Mouse (Mus musculus): ENCODE results near the gene 1600002K03Rik.
"Not testable (repeated sequence)": the region's sequence is repeated elsewhere in the genome, so short reads cannot be mapped to it uniquely, and the experiment has no call there.

1600002K03Rik gene

DNA sequence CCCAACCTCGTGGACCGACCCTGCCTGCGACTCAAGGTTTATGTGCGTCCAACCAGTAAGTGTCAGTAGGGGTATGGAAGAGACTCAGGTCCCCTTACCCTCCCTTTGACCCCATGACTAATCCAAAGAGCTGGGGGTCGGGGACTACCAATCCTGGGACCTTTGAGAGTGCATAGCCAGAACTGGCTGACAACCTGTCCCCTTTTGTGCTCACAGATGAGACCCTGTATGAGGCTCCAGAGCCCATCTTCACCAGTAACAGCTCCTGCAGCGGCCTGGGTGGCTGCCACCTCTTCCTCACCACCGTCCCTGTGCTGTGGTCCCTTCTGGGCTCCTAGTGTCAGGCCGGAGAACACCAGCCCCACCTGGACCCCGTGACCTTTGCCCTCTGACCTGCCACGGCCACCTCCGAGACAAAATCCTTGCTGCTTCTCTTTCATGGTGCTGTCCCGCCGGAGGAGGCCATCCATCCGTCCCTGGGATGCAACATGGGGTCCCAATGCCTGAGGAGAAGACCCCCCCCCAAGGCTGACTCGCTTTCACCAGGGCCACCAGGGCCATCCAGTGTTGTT lies 15.8 kb downstream of the 1600002K03Rik start:
- DNase-seq: no peak

DNA sequence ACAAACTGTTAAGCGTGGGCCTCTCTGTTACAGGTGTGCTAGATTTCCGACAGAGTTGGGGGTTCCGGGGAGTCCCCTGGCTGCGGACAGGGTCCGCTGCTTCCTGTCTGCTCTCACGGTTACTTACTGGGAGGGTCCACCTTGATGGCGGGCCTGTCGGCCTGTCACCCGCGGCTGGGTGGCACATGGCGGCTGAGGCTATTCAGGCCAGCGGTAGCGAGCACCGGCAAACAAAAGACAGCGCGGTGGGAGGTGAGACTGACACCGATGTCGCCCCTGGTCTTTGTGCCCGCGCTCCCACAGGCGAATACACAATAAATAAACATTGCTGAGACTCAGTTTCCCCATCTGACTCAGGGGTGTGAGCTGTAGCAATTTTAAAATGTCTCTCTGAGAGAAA lies 17.3 kb downstream of the 1600002K03Rik start:
- no peak for DNase-seq

DNA sequence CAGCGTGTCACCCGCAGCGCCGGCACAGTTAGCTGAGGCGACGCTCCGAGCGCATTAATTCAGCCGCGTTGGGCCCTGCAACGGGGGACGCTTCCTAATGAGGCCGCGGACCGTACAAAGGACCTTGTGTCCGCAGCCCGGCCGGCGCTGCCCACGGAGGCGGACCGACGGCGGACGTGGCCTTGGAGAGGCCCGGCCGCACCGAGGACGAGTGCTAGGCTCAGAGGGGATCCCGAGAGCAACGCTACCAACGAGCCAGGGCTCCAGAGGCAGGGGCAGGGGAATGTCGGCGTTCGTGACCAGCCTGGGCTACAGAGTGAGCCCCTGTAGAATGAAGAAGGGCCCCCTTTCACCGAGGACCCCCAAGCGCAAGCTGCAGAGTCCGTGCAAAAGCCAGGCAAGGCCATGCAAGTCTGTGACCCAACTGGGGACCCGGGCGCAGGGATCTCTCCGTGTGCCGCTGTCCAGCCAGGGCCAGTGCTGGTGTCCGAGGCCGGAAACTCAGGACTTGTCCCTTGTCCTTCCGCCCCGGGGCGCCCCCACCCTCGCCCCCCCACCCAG lies 17.8 kb downstream of the 1600002K03Rik start:
- DNase-seq: peak; percentile 69 to 79

GRCm38 (mm10) chr10:80193976-80194375 lies 21.2 kb downstream of the 1600002K03Rik start:
- DNase-seq: no peak

DNA sequence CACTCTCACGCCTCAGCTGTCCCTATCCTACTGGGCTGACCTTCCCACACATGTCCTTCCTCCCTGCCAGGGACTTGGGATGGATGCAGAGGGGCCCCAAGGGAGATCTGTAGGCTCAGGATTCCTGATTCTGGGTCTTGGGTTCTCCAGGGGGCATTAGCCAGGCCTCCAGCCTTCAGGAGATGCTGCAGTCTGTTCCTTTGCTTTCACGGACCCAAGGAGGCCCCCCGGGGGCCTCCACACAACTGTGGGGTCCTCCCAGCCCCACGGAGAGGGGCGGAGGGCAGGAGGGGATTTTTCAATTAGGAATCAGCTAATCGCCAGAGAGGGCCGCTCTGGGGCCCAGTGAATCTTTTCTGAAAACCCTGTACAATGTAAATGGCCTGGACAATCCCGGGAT lies 21.7 kb downstream of the 1600002K03Rik start:
- no peak for DNase-seq

- DNase-seq: no peak
These were observed 23.4 kb downstream of the 1600002K03Rik start for GRCm38 (mm10) chr10:80196167-80196566.

GRCm38 (mm10) chr10:80196778-80197581 lies 24.2 kb downstream of the 1600002K03Rik start:
- DNase-seq: peak in 1 of 2 experiments; percentile 35

- peak; percentile 83 to 89 for DNase-seq
These were observed 26.8 kb downstream of the 1600002K03Rik start for GRCm38 (mm10) chr10:80199440-80200008.

DNA sequence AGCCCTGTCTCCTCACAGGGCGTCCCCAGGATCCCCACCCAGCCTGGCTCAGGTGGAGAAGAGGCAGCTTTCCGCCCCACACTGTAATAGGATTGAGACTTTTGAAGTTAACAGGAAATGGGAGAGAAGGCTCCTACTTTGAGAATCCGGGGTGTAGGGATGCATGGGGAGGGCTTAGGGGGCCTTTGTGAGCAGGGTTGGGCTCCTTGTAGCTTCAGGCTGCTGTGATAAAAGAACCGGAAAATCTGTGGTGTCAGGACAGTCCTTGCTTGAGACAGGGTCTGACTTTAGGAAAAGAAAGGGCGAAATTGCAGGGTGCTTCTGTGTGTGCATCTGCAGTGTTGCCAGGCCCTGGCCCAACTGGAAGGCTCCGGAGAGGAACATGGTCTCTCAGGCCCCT lies 27.7 kb downstream of the 1600002K03Rik start:
- no peak for DNase-seq

- DNase-seq: no peak
These were observed 31.3 kb downstream of the 1600002K03Rik start for GRCm38 (mm10) chr10:80204055-80204454.

GRCm38 (mm10) chr10:80207201-80207600 lies 34.5 kb downstream of the 1600002K03Rik start:
- DNase-seq: no peak

DNA sequence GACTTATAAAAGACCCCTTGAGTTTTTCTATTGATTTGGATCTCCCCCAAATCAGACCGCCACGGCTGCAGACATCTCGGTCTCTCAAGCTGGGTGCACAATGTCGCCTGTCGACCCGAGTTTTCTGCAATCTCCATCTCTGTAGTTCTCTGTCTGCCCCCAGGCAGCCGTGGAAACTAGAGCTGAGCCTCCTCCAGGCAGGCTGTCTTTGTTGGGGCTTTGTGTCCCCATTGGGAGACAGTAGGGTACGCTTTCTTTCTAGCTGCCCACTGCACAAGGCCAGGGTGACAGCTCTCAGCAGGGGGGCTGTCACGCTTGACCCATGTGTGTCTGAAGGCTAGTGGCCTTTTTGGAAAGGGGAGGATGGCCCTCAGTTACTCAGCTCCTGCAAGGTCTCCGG lies 34.9 kb downstream of the 1600002K03Rik start:
- no peak for DNase-seq

GRCm38 (mm10) chr10:80208248-80208647 lies 35.5 kb downstream of the 1600002K03Rik start:
- no peak for DNase-seq

DNA sequence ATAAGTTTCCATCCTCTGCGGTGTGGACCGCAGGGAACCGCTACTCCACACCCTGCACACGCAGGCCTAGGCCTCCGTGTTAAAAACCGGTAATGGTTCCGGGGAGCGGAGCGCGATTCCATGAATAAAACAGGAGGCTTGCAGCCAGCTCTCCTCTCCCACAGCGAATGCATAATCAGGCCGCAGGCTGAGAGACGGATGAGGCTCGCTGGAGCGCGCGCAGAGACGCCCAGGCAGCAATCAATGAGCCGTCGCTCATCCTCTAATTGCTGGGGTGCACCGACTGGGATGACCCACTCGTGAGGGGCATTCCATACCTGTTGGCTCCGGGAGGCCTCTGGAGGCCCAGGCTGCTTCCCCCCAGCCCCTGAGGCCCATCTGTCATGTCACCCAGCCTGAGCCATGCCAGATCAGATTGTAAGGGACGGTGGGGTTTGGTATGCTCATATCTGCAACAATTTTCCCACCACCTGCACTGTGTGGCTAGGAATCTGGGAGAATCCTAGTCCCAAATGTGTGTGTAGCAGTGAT lies 36.2 kb downstream of the 1600002K03Rik start:
- DNase-seq: peak in 1 of 2 experiments; percentile 41

GRCm38 (mm10) chr10:80211547-80212103 lies 38.9 kb downstream of the 1600002K03Rik start:
- DNase-seq: not testable (repeated sequence)

- no peak for DNase-seq
These were observed 42.5 kb downstream of the 1600002K03Rik start for GRCm38 (mm10) chr10:80215048-80215772.

- DNase-seq: no peak
These were observed 47.9 kb downstream of the 1600002K03Rik start for GRCm38 (mm10) chr10:80220676-80221075.

- not testable (repeated sequence) for DNase-seq
These were observed 50.4 kb downstream of the 1600002K03Rik start for GRCm38 (mm10) chr10:80223137-80223536.
